Comparison of ENCODE assay signal across 27 mouse cellular contexts in the genomic region with DNA sequence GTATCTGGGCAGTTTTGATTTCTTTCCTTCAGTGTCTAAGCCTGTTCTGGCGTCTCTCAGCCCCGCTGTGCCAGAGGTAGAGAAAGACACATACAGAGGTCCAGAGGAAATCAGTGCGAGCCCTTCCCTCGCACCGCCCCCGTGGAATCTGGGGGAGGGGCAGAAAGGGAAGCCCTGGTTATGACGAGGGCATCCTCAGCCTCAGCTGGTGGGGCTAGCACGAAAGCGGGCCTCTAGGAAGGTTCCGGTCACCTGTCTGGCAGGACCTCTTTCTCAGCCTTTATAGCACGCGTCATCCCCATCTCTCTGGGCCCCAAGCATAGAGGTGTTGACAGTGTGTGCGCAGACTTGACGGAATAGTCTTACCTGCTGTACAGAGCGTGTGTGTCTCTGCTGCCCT. TPM values are rescaled to one million over a fixed set of nuclear protein-coding genes. Genes with fewer than 3 reads are reported as not detected.
DNase-seq lines count a peak whose midpoint lies in the region; ATAC-seq and TF ChIP-seq lines count a peak whose summit lies in the region.
"Had no signal": no experiment of that assay in that cellular context is flagged by ENCODE, and none has a peak within 500 bp of the region (broad histone marks: within the 10 kb centered on the region; RNA-seq: fewer than 3 reads in every experiment).

No protein-coding gene starts in this region.

- TF ChIP-seq RAD21 in CH12.LX (IDR thresholded peaks at IDR 0.05; ENCODE audit: low read depth, low read length), result no peak

- H3K27ac ChIP-seq in forebrain, embryonic 11.5 days (ENCODE audit: low read depth, low read length), result no peak overlapping the region
- H3K27ac ChIP-seq in forebrain, embryonic 12.5 days, result no peak overlapping the region
- H3K27ac ChIP-seq in kidney, embryonic 15.5 days, result no peak overlapping the region
- no peak overlapping the region for H3K27ac ChIP-seq in CH12.LX (ENCODE audit: insufficient read depth, low read depth)
- H3K27ac ChIP-seq in stomach, postnatal 0 days (replicated peaks), result no peak overlapping the region
- H3K27ac ChIP-seq: embryonic facial prominence, embryonic 15.5 days; hindbrain, embryonic 12.5 days had no signal

- WGBS in forebrain, embryonic 11.5 days, result 59% methylated on average over 15 of the region's 15 CpGs
- 60% methylated on average over 15 of the region's 15 CpGs for WGBS in forebrain, embryonic 12.5 days
- 46% methylated on average over 15 of the region's 15 CpGs for WGBS in kidney, embryonic 15.5 days
- 57% methylated on average over 15 of the region's 15 CpGs for whole genome bisulfite sequencing in stomach, postnatal 0 days

- H3K9me3 ChIP-seq in forebrain, embryonic 11.5 days (ENCODE audit: control insufficient read depth, low read length), result no peaks in the 10 kb centered on the region
- H3K9me3 ChIP-seq in forebrain, embryonic 12.5 days, result no peaks in the 10 kb centered on the region
- H3K9me3 ChIP-seq in kidney, embryonic 15.5 days (replicated peaks), result no peaks in the 10 kb centered on the region
- peaks cover 1% of the 10 kb centered on the region for H3K9me3 ChIP-seq in CH12.LX (replicated peaks; ENCODE audit: low read length)
- no peaks in the 10 kb centered on the region for H3K9me3 ChIP-seq in stomach, postnatal 0 days (ENCODE audit: control insufficient read depth, low read length)
- H3K9me3 ChIP-seq: embryonic facial prominence, embryonic 15.5 days; hindbrain, embryonic 12.5 days had no signal

- ATAC-seq in forebrain, embryonic 11.5 days (replicated peaks; ENCODE audit: low FRiP score), result no peak
- no peak for ATAC-seq in forebrain, embryonic 12.5 days (ENCODE audit: low FRiP score)
- ATAC-seq in kidney, embryonic 15.5 days (replicated peaks; ENCODE audit: low FRiP score), result peak; percentile 30; the same call in 1 of the 2 replicates
- ATAC-seq in stomach, postnatal 0 days (ENCODE audit: low FRiP score, low TSS enrichment), result no peak
- ATAC-seq in monocyte, adult 5-6 weeks (replicated peaks; ENCODE audit: insufficient number of reproducible peaks, low FRiP score, low TSS enrichment, poor library complexity, severe bottlenecking), result no peak
- ATAC-seq: CD4-positive, CD25-positive, alpha-beta regulatory T cell, adult 4 months; forebrain, embryonic 14.5 days; hindbrain, embryonic 16.5 days; inflammation-experienced regulatory T-cells, adult 6 months had no signal

- H3K27me3 ChIP-seq in forebrain, embryonic 11.5 days (ENCODE audit: control insufficient read depth, insufficient read depth, low read length), result no peaks in the 10 kb centered on the region
- H3K27me3 ChIP-seq in forebrain, embryonic 12.5 days, result peaks cover 45% of the 10 kb centered on the region
- peaks cover 28% of the 10 kb centered on the region for H3K27me3 ChIP-seq in kidney, embryonic 15.5 days
- H3K27me3 ChIP-seq in CH12.LX (replicated peaks), result peaks cover 76% of the 10 kb centered on the region
- H3K27me3 ChIP-seq in stomach, postnatal 0 days (ENCODE audit: control insufficient read depth, insufficient read depth, low read length), result no peaks in the 10 kb centered on the region
- H3K27me3 ChIP-seq: embryonic facial prominence, embryonic 15.5 days had no signal

- dilution Hi-C loops in CH12.LX (cut with MboI; ENCODE audit: extremely low pct_ligation_motif_present, extremely low pct_unique_long_range_greater_than_20kb, low sequenced_read_pairs), result no loop called here

- DNase-seq in forebrain, embryonic 11.5 days (ENCODE audit: low spot score), result peak; percentile 51
- DNase-seq in kidney, adult 9 months, result no peak
- DNase-seq in CH12.LX (ENCODE audit: extremely low read depth), result peak; percentile 27
- peak; percentile 12 for DNase-seq in stomach, postnatal 0 days (ENCODE audit: low spot score)
- DNase-seq: adrenal gland, postnatal 10 days; cerebellum, adult 11 months; cerebellum, adult 8-10 months; embryo, embryonic 11 days; gastrocnemius, postnatal 14 days; heart, postnatal 10 days; heart, postnatal 4 days had no signal

- H3K4me1 ChIP-seq in forebrain, embryonic 11.5 days (replicated peaks; ENCODE audit: control insufficient read depth, insufficient read depth, low read length), result no peaks in the 10 kb centered on the region
- H3K4me1 ChIP-seq in forebrain, embryonic 12.5 days, result peaks cover 6% of the 10 kb centered on the region
- H3K4me1 ChIP-seq in kidney, embryonic 15.5 days, result peaks cover 15% of the 10 kb centered on the region; the same call in 1 of the 2 replicates
- H3K4me1 ChIP-seq in CH12.LX (ENCODE audit: control insufficient read depth in 1 of 2, insufficient read depth in 2 of 2), result peaks cover 18 to 32% of the 10 kb centered on the region in 2 experiments
- H3K4me1 ChIP-seq in stomach, postnatal 0 days (replicated peaks; ENCODE audit: control insufficient read depth, insufficient read depth), result no peaks in the 10 kb centered on the region

- H3K4me3 ChIP-seq in forebrain, embryonic 11.5 days (ENCODE audit: low read depth, low read length), result no peak overlapping the region
- no peak overlapping the region for H3K4me3 ChIP-seq in forebrain, embryonic 12.5 days (replicated peaks)
- no peak overlapping the region for H3K4me3 ChIP-seq in kidney, embryonic 15.5 days (replicated peaks)
- H3K4me3 ChIP-seq in CH12.LX (replicated peaks in 1 of 3; ENCODE audit: low read depth in 2 of 3, low read length in 2 of 3, poor library complexity in 1 of 3), result peak overlapping the region in 1 of 3 experiments; percentile 9
- H3K4me3 ChIP-seq in stomach, postnatal 0 days (ENCODE audit: low read depth, low read length), result no peak overlapping the region
- H3K4me3 ChIP-seq: embryonic facial prominence, embryonic 15.5 days; hindbrain, embryonic 12.5 days had no signal

- H3K9ac ChIP-seq in forebrain, embryonic 11.5 days (ENCODE audit: low read length), result no peak overlapping the region
- H3K9ac ChIP-seq in forebrain, embryonic 12.5 days, result no peak overlapping the region
- no peak overlapping the region for H3K9ac ChIP-seq in kidney, embryonic 15.5 days
- H3K9ac ChIP-seq in CH12.LX (ENCODE audit: insufficient read depth, low read depth), result no peak overlapping the region
- no peak overlapping the region for H3K9ac ChIP-seq in stomach, postnatal 0 days (ENCODE audit: low read length)
- H3K9ac ChIP-seq: embryonic facial prominence, embryonic 15.5 days had no signal

- no peaks in the 10 kb centered on the region for H3K79me2 ChIP-seq in CH12.LX (replicated peaks; ENCODE audit: control insufficient read depth, extremely low read depth, insufficient read depth, poor library complexity, severe bottlenecking)

- TF ChIP-seq CTCF in CH12.LX (conservative IDR thresholded peaks at IDR 0.05 in 1 of 2, IDR thresholded peaks at IDR 0.05 in 1 of 2; ENCODE audit: low read depth in 2 of 2, low read length in 2 of 2), result no peak
- TF ChIP-seq CTCF in stomach, postnatal 0 days (IDR thresholded peaks at IDR 0.05; ENCODE audit: low read depth), result no peak

- TF ChIP-seq POLR2A in CH12.LX (IDR thresholded peaks at IDR 0.05; ENCODE audit: low read depth, low read length), result no peak

- no peak overlapping the region for H3K4me2 ChIP-seq in forebrain, embryonic 11.5 days (ENCODE audit: low read depth, low read length, severe bottlenecking)
- no peak overlapping the region for H3K4me2 ChIP-seq in forebrain, embryonic 12.5 days
- H3K4me2 ChIP-seq in kidney, embryonic 15.5 days, result no peak overlapping the region
- H3K4me2 ChIP-seq in CH12.LX (ENCODE audit: insufficient read depth, low read depth, poor library complexity, severe bottlenecking), result peak overlapping the region; percentile 39
- H3K4me2 ChIP-seq in stomach, postnatal 0 days (replicated peaks; ENCODE audit: low read depth), result no peak overlapping the region
- H3K4me2 ChIP-seq: embryonic facial prominence, embryonic 15.5 days; hindbrain, embryonic 12.5 days had no signal

- in situ Hi-C loops in CH12.LX (cut with MboI; ENCODE audit: low pct_ligation_motif_present, low pct_unique_long_range_greater_than_20kb, low sequenced_read_pairs), result loop anchor here (25.0 kb wide), 1 partner anchor 319 kb away; the partner anchor contains the start of genes Mdm4 and Pik3c2b

- H3K36me3 ChIP-seq in forebrain, embryonic 11.5 days (ENCODE audit: control insufficient read depth, insufficient read depth, low read length), result no peaks in the 10 kb centered on the region
- no peaks in the 10 kb centered on the region for H3K36me3 ChIP-seq in forebrain, embryonic 12.5 days (replicated peaks)
- no peaks in the 10 kb centered on the region for H3K36me3 ChIP-seq in kidney, embryonic 15.5 days
- no peaks in the 10 kb centered on the region for H3K36me3 ChIP-seq in CH12.LX (replicated peaks in 1 of 2; ENCODE audit: control insufficient read depth in 1 of 2, insufficient read depth in 1 of 2, low read length in 1 of 2)
- H3K36me3 ChIP-seq in stomach, postnatal 0 days (ENCODE audit: control insufficient read depth, insufficient read depth, low read length), result no peaks in the 10 kb centered on the region
- H3K36me3 ChIP-seq: embryonic facial prominence, embryonic 15.5 days; hindbrain, embryonic 12.5 days had no signal

- TF ChIP-seq EP300 in CH12.LX (IDR thresholded peaks at IDR 0.05; ENCODE audit: low read length), result no peak
- TF ChIP-seq EP300 in stomach, postnatal 0 days (optimal IDR thresholded peaks at IDR 0.05), result no peak

RNA-seq across cellular contexts. Expression of gene Ren1, which starts 5.6 kb away (rescaled TPM):
- polyA plus RNA-seq in forebrain, embryonic 11.5 days (2014; fragmentation: Nextera tagmentation; extraction: Ambion mirVana), result not detected in 2 replicates
- not detected in 2 replicates for polyA plus RNA-seq in forebrain, embryonic 12.5 days (2016; fragmentation: Nextera tagmentation; extraction: Ambion mirVana)
- polyA plus RNA-seq in kidney, embryonic 15.5 days (2015; fragmentation: Nextera tagmentation; extraction: Ambion mirVana), result 251 and 332 TPM in 2 replicates
- 0.08 TPM in 1 of 2 replicates, not detected in the other for total RNA-seq in CH12.LX (2012; rRNA removed)
- not detected in 2 replicates for total RNA-seq in CH12.LX (2014; rRNA removed)
- polyA plus RNA-seq in CH12.LX (2012; ENCODE audit: insufficient read length, low read depth), result not detected in 2 replicates
- 2.9 and 6.1 TPM in 2 replicates for polyA plus RNA-seq in stomach, postnatal 0 days (2015; fragmentation: Nextera tagmentation; extraction: Ambion mirVana)
- total RNA-seq in monocyte, adult 5-6 weeks (2017), result not detected in 3 replicates
- total RNA-seq: common myeloid progenitor, adult 5-6 weeks; gastrocnemius, postnatal 14 days; granulocyte monocyte progenitor cell, adult 5-6 weeks had no signal
- polyA plus RNA-seq: CD4-positive, CD25-positive, alpha-beta regulatory T cell, adult 4 months; embryonic facial prominence, embryonic 11.5 days; forebrain, embryonic 14.5 days; heart, embryonic 14.5 days; inflammation-experienced regulatory T-cells, adult 6 months had no signal

RNA-seq across cellular contexts. Expression of gene Etnk2, which starts 7.5 kb away (rescaled TPM):
- 1.8 and 2.7 TPM in 2 replicates for polyA plus RNA-seq in forebrain, embryonic 11.5 days (2014; fragmentation: Nextera tagmentation; extraction: Ambion mirVana)
- 2.5 and 2.6 TPM in 2 replicates for polyA plus RNA-seq in forebrain, embryonic 12.5 days (2016; fragmentation: Nextera tagmentation; extraction: Ambion mirVana)
- 3.3 and 4.0 TPM in 2 replicates for polyA plus RNA-seq in kidney, embryonic 15.5 days (2015; fragmentation: Nextera tagmentation; extraction: Ambion mirVana)
- 0.17 and 0.30 TPM in 2 replicates for total RNA-seq in CH12.LX (2012; rRNA removed)
- not detected in 2 replicates for total RNA-seq in CH12.LX (2014; rRNA removed)
- polyA plus RNA-seq in CH12.LX (2012; ENCODE audit: insufficient read length, low read depth), result not detected in 2 replicates
- polyA plus RNA-seq in stomach, postnatal 0 days (2015; fragmentation: Nextera tagmentation; extraction: Ambion mirVana), result 2.8 and 4.2 TPM in 2 replicates
- 0.85 to 1.4 TPM in 2 of 3 replicates, not detected in the other for total RNA-seq in monocyte, adult 5-6 weeks (2017)
- total RNA-seq: common myeloid progenitor, adult 5-6 weeks; granulocyte monocyte progenitor cell, adult 5-6 weeks had no signal
- polyA plus RNA-seq: CD4-positive, CD25-positive, alpha-beta regulatory T cell, adult 4 months; inflammation-experienced regulatory T-cells, adult 6 months had no signal

RNA-seq across cellular contexts. Expression of gene Kiss1, which starts 34.2 kb away (rescaled TPM):
- 0.43 TPM in 1 of 2 replicates, not detected in the other for polyA plus RNA-seq in forebrain, embryonic 11.5 days (2014; fragmentation: Nextera tagmentation; extraction: Ambion mirVana)
- polyA plus RNA-seq in forebrain, embryonic 12.5 days (2016; fragmentation: Nextera tagmentation; extraction: Ambion mirVana), result not detected in 2 replicates
- polyA plus RNA-seq in kidney, embryonic 15.5 days (2015; fragmentation: Nextera tagmentation; extraction: Ambion mirVana), result not detected in 2 replicates
- not detected in 2 replicates for total RNA-seq in CH12.LX (2012; rRNA removed)
- total RNA-seq in CH12.LX (2014; rRNA removed), result not detected in 2 replicates
- not detected in 2 replicates for polyA plus RNA-seq in CH12.LX (2012; ENCODE audit: insufficient read length, low read depth)
- not detected in 2 replicates for polyA plus RNA-seq in stomach, postnatal 0 days (2015; fragmentation: Nextera tagmentation; extraction: Ambion mirVana)
- not detected in 3 replicates for total RNA-seq in monocyte, adult 5-6 weeks (2017)
- total RNA-seq: adrenal gland, postnatal 10 days; adrenal gland, postnatal 4 days; common myeloid progenitor, adult 5-6 weeks; gastrocnemius, postnatal 14 days; granulocyte monocyte progenitor cell, adult 5-6 weeks; heart, postnatal 10 days; heart, postnatal 4 days; MEL had no signal
- polyA plus RNA-seq: brain, embryonic 14.5 days; CD4-positive, CD25-positive, alpha-beta regulatory T cell, adult 4 months; embryonic facial prominence, embryonic 11.5 days; forebrain, embryonic 14.5 days; heart, embryonic 14.5 days; hindbrain, embryonic 12.5 days; hindbrain, embryonic 16.5 days; inflammation-experienced regulatory T-cells, adult 6 months had no signal

RNA-seq across cellular contexts. Expression of gene Golt1a, which starts 46.3 kb away (rescaled TPM):
- polyA plus RNA-seq in forebrain, embryonic 11.5 days (2014; fragmentation: Nextera tagmentation; extraction: Ambion mirVana), result not detected in 2 replicates
- not detected in 2 replicates for polyA plus RNA-seq in forebrain, embryonic 12.5 days (2016; fragmentation: Nextera tagmentation; extraction: Ambion mirVana)
- polyA plus RNA-seq in kidney, embryonic 15.5 days (2015; fragmentation: Nextera tagmentation; extraction: Ambion mirVana), result 4.5 and 5.2 TPM in 2 replicates
- total RNA-seq in CH12.LX (2012; rRNA removed) (not detected in 2 replicates), CH12.LX (2014; rRNA removed) (not detected in 2 replicates)
- not detected in 2 replicates for polyA plus RNA-seq in CH12.LX (2012; ENCODE audit: insufficient read length, low read depth)
- 7.6 and 10.8 TPM in 2 replicates for polyA plus RNA-seq in stomach, postnatal 0 days (2015; fragmentation: Nextera tagmentation; extraction: Ambion mirVana)
- total RNA-seq in monocyte, adult 5-6 weeks (2017), result not detected in 3 replicates
- total RNA-seq: common myeloid progenitor, adult 5-6 weeks; gastrocnemius, postnatal 14 days; granulocyte monocyte progenitor cell, adult 5-6 weeks; heart, postnatal 10 days; heart, postnatal 4 days; MEL had no signal
- polyA plus RNA-seq: brain, embryonic 14.5 days; CD4-positive, CD25-positive, alpha-beta regulatory T cell, adult 4 months; embryonic facial prominence, embryonic 11.5 days; forebrain, embryonic 14.5 days; heart, embryonic 14.5 days; hindbrain, embryonic 12.5 days; hindbrain, embryonic 16.5 days; inflammation-experienced regulatory T-cells, adult 6 months had no signal

Comparison
In these comparisons a context has a peak if more than half of its experiments do, and no peak if none do; other contexts are left out.
1. RNA of gene Ren1, which starts 5.6 kb away (polyA plus RNA-seq): 251 to 332 TPM in kidney, embryonic 15.5 days; 2.9 to 6.1 TPM in stomach, postnatal 0 days, not detected in CH12.LX, not detected in forebrain, embryonic 11.5 days and not detected in forebrain, embryonic 12.5 days; every median in the first group is over 10 times any median in the second.